Mouse (Mus musculus) CH12.LX (cell line): ENCODE results near the gene R3hdm2.

ENCODE experiments used
- CTCF ChIP-seq, 2 experiments: IDR thresholded peaks in 1 of 2; conservative IDR thresholded peaks in 1 of 2; 2 replicates each; pipeline ENCODE4 v1.5.1; 2011 to 2012; ENCODE audit warnings: low read depth in 2 of 2, low read length in 2 of 2, improper control_type of control experiment in 1 of 2, inconsistent platforms in 1 of 2, mild to moderate bottlenecking in 1 of 2, moderate library complexity in 1 of 2
- EP300 ChIP-seq: IDR thresholded peaks from 2 replicates; pipeline ENCODE4 v1.6.1; 2011; ENCODE audit warnings: low read length, improper control_type of control experiment
- GABPA ChIP-seq: IDR thresholded peaks from 2 replicates; pipeline ENCODE4 v1.6.1; 2012; ENCODE audit warnings: low read depth, low read length, improper control_type of control experiment, inconsistent platforms; ENCODE audit not compliant: insufficient replicate concordance
- KAT2A ChIP-seq: IDR thresholded peaks from 2 replicates; pipeline ENCODE4 v1.6.1; 2012; ENCODE audit warnings: low read length, improper control_type of control experiment, inconsistent platforms; ENCODE audit not compliant: insufficient replicate concordance
- POLR2A ChIP-seq: IDR thresholded peaks from 2 replicates; pipeline ENCODE4 v1.6.1; 2011; ENCODE audit warnings: low read depth, mild to moderate bottlenecking, improper control_type of control experiment, low read length
- POLR2AphosphoS2 ChIP-seq: IDR thresholded peaks from 2 replicates; pipeline ENCODE4 v1.6.1; 2011; ENCODE audit warnings: low read depth, low read length, improper control_type of control experiment
- RAD21 ChIP-seq: IDR thresholded peaks from 2 replicates; pipeline ENCODE4 v1.6.1; 2011; ENCODE audit warnings: low read depth, mild to moderate bottlenecking, low read length, improper control_type of control experiment, moderate library complexity
- RCOR1 ChIP-seq: conservative IDR thresholded peaks from 2 replicates; pipeline ENCODE4 v1.6.1; 2012; ENCODE audit warnings: low read depth, mild to moderate bottlenecking, inconsistent platforms, low read length, improper control_type of control experiment

- no peak for TF ChIP-seq GABPA
- no peak; the same call in 1 of the 2 replicates for TF ChIP-seq POLR2AphosphoS2
- no peak for TF ChIP-seq RAD21
- no peak for TF ChIP-seq EP300
- TF ChIP-seq CTCF (conservative IDR thresholded peaks at IDR 0.05 in 1 of 2, IDR thresholded peaks at IDR 0.05 in 1 of 2; ENCODE audit: low read depth in 2 of 2, low read length in 2 of 2) = no peak
- no peak for TF ChIP-seq POLR2A
- no peak for TF ChIP-seq RCOR1
- TF ChIP-seq KAT2A = no peak
These were observed 28.9 kb upstream of the R3hdm2 start for GRCm38 (mm10) chr10:127351285-127351595.
